Mouse (Mus musculus): ENCODE measurements around the gene Mbd3.

Gene Mbd3

DNA sequence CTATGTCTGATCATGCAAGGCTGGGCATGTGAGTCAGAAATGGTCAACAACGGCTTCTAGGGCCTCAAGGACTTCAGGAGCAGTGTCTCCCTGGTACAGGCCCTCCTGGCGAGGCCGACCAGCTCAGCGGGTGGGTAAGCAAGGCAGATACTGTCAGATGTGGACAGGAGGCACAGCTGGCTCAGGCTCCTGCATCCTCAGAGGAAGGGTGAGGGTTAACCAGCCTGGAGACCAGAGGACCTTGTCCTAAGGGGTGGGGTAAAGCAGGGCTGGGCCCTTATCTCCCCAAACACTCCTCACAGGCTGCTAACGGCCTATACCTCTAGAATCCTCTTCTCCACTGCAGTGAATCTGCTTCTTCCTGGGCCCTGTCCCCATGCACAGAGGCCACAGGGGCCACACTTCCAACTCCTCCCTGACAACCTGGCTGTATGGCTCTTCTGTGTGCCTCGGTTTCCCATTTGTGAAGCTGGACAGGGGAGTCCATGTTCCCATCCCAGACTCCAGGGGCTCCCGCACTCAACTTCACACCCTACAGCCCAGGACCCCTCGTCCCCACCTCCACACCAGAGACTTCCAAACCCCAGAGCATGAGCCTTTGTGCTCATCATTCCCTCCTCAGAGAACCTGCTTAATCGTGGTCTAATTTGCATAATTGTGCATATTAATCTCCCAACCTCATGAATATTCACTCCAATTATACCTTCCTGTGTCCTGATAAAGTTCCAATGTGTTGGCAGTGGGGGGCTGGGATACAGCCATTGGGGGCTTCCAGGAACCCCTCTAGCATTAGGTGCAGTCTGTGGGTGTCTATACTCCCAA is 22.5 kb upstream of the Mbd3 start:
- no peak for DNase-seq

DNA sequence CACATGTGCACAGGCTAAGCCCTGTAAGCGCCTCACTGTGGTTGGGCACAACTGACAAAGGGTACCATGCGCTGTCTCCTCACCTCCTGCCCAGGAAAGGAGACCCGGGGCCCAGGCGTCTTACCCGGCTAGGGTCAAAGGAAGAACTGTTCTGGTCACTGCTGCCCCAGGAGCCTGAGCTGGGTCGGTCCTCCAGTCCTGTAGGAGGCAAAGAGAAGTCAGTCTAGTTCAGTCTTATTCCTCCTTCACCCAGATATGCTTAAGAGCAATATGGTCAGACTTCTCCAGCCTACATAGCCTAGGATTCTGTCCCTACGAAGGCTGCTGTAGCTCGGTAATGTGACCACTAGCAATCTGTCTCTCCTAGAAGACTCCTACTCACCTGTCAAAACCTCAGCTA is 21.9 kb upstream of the Mbd3 start:
- DNase-seq = no peak

DNA sequence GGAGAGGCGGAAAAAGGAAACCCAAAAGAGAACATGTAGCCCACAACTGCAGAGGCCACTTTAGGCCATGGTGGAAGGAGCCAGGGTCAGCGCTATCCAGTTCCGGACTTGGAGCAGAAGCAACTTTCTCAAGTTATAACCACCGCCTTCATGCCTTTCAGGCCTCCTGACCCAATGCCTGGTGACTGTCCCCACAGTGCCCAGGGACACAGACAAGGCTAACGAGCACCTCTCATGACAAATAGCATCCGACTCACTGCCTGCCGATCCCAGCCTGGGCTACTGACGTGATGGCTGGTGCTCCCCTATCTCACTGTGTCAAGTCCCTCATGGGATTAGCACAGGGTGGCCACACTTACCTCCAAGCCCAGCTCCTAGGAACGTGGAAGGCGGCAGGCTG is 21.4 kb upstream of the Mbd3 start:
- DNase-seq = no peak

DNA sequence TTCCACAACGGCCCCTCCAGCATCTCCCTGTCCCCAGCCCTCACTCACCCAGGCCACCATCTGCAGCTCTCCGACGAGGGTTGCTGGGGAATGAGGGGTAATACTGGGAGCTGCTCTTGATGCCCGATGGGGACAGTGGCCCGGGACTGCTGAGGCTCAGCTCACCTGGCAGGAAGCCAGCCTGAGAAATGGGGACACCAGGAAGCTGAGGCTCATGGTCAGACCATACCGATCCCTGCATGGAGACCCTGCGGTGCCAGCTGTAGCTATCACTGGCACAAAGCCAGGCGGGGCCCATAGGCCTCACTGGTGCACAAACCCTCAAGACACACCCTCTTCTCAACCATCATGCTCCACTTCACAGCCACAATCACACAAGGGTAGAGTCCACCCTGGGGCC is 20.1 kb upstream of the Mbd3 start:
- DNase-seq = no peak

DNA sequence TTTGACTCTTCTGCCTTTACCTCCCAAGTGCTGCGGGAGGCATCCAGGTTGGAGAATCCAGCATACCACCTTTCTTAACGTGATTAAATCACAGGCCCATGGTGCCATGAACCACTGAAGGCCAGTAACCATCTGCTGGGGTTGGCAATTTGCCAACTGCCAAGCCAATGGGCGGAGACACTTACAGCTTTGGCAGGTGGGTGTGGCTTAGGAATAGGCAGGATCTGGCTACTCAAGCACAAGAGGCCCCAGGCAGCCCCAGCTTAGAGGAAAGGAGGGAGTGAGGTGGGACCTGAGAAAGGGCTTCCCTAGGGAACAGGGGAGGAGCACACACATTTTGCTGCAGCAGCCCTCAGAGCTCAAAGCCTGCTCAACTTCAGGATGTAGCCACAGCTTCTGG is 19.0 kb upstream of the Mbd3 start:
- DNase-seq = no peak

DNA sequence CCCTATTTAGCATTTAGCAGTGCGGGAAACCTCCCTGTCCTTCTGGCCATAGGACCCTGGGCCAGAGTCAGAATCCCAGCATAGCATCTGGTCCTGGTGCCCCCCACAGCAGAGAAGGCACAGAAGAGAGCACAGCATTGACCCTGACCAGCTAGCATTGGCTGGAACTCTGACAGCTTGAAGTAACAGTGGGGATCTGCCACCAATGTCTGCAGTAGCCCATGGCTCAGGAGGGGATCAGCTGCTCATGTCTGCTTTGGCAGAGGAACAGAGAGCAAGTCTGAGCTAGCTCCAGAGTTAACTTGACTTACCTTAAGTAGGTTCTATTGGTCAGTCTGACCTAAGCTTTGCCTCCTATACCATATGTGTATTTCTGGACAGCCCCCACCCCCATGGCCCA is 18.5 kb upstream of the Mbd3 start:
- no peak for DNase-seq

DNA sequence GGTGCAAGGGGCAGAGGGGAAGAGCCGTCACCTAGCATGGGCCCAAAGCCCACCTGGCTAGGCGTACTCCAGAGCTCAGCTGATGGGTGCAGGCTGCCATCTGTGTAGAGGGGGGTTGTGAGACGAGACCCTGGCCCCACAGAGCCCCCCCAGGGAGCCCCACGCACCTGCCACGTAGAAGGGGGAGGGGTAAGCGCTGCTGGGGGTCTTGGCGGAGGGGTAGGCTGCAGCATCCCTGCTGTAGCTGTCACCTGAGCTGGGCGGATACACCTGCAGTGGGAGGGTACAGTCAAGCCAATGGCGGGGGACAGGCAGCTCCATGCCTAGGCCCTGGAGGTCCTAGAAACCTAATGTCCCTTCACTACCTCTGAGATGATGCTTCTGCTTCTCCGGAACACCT is 18.0 kb upstream of the Mbd3 start:
- no peak for DNase-seq

DNA sequence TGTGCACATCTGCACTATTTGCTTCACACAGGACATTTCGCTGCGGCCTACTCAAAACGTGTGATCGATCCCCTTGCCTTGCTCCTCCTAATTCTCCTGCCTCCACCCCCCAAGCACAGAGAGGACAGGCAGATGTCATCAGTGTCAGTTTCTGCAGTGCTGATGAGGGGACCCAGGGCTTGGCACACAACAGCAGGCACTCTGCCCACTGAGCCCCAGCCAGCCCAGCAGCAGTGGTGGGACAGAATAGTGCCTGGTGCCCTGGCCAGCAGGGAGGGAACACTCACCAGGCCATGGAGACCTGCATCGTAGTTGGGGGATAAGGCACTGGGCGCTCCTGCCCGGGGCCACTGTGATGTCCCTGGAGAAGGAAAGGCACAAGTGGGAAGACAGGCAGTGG is 16.2 kb upstream of the Mbd3 start:
- no peak for DNase-seq

DNA sequence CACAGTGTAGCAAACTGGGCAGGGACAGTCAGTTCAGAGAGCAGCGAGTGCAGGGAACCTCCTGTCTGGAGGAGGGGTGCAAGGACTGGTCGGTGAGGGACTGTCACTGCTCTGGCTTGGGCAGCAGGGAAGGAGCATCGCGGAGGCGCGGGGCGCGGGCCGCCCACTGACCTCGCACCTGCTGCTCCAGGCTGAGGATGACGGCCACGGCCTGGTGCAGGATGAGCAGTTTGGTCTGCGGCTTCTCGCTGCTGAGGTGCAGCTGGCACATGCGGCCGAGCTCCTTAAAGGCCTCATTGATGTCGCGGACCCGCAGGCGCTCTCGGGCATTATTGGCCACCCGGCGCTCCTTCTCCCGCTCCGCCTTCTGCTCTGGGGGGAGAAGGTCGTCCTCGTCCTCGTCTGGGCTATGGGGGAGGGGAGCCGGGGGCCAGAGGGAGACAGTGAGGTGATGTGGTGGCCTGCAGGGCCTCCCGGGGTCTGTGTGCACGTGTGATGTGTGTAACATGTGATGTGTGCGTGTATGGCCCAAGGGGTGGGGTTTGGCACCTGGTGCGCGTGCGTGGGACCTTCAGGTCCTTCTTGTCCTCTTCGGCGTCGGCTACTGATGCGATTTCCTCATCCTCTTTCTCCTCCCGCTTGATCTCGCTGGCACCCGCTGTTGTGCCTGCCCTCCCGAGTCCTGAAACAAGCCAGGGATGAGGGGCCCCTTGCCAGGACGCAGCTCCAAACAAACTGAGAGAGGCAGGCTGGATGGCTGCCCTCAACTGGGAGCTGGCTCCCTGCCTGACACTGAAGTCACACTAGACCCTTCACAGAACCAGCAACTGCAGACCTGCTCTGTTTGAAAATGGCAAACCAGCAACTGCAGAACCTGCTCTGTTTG is 13.5 kb upstream of the Mbd3 start:
- DNase-seq = no peak

DNA sequence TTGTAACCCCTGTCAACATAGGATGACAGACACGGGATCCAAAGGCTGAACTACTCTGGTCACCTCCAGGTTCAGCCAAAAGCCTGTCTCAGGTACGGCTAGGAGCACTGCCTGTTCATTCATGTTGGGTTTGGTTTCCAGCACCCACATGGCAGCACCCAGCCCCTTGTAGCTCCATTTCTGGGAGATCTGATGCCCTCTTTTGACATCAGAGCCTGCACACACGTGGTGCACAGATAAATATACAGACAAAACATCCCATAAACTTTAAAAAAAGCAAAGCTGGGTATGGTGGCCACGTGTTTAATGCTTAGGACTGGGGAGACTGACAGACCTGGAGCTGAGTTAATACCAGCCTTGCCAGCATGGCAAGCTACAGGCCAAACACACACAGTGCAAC is 8.6 kb upstream of the Mbd3 start:
- DNase-seq = no peak

DNA sequence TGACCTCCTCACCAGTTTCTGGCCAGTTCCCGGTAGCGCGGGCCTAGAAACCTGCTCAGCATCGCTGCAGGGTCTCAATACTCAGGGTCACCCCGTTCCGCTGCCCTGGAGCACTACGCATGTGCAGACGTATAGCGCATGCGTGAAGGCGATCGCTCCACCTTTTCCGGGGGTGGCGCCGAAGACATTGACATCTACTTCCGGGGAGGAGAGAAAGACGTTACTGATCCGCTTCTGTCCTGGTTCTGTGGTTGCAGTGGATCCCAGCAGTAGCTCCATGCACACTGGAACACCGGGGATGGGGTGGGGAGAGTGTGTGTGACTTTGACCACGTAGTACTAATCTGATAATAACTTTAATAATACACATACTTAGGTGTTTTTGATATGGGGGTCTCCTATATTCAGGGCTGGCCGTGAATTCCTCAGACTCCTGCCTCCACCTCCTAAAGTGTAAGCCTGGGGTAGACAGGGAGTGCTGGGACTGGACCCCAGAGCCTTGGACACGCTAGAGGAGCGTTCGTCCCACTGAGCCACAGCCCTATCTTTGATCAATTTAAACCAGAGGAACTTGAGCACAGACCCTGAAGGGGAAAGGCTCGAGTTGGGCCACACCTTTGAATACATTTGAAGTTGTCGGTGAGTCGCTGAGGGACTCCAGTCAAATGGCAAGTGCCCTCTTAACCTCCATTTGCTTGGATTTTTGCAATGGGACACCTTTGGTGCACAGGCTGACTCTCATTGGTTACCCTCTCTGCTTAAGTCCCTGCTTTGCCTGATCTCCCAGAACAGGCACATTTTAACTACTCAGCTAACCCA is 7.5 kb upstream of the Mbd3 start, which contains the start of gene Uqcr11:
Gene Uqcr11 (minus strand): TSS at position 147 of the 818 bp plus-strand sequence.
- peak; percentile 92 for DNase-seq

DNA sequence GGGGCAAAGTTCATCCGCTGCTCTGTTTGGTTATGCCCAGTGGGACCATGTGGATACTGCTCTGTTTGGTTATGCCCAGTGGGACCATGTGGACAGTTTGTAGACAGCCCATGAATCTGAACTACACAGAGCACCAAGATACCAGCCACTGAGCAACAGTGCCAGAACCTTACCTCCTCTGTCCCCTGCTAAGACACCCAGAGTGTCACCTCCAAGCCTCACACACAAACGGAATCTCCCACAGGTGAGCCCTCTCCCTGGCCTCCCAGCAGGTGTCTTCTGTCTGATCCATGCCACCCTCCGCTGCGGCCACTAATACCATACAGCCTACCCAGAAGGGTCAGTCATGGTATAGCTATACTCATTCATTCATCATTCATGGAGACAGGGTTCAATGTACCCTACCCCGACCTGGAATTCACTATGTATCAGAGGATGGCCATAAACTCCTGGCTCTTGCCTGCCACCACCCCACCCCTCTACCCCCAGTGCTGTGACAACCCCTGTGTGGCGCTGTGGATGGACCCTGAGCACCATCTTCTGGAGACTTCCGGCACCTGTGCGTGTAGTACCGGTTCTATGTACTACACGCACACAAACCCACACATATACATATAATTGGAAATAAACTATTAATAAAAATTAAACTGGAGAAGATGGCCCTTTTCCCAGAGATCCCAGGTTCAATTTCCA is 6.3 kb upstream of the Mbd3 start:
- DNase-seq = no peak

DNA sequence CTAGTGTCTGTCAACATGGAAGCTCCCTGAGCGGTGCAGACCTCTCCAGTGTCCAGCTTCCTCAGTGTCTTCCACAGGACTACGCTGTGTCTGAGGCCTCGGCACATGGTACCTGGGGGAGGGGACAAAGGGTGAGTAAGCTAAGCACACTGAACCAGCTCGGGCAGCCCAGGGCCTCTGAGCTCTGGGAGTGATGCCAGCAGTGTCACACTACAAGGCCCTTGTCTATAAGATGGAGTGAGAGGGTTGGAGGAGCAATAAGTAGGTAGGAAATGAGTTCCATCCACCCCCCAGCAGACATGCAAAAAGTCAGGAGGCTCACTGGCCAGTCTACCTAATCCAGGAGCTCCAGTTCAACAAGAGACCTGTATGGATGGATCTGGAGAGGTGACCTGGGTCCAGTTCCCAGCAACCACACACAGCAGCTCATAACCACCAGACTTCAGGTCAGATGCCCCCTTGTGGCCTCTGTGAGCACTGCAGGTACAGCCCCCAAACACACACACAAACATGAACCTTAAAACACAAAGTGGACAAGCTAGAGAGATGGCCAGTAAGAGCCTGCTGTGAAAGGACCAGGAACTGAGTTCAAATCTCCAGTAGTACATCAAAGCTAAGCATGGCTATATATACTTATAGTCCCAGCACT is 3.8 kb upstream of the Mbd3 start:
- peak; percentile 32 for DNase-seq

DNA sequence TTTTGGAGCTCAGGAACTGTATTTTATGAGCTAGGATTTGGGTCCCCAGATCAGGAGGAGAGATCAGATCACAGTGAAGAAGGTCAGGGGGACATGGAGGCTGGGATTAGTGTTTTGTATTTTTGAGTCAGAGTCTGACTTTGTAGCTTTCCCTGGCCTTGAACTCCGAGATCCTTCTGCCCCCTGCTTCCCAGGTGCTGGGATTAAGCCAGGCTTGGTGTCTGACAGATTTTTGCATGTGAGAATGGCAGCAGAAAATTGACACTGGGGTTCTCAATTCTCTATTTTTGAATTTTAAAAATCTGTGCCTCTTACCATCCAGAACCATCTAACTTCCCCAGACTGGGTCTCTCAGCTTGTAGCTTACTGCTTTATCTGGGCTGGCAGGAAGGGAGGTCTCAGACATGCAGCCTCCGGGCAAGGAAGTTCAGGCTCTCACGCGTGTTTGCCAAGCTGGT is 1.4 kb upstream of the Mbd3 start:
- DNase-seq = no peak

DNA sequence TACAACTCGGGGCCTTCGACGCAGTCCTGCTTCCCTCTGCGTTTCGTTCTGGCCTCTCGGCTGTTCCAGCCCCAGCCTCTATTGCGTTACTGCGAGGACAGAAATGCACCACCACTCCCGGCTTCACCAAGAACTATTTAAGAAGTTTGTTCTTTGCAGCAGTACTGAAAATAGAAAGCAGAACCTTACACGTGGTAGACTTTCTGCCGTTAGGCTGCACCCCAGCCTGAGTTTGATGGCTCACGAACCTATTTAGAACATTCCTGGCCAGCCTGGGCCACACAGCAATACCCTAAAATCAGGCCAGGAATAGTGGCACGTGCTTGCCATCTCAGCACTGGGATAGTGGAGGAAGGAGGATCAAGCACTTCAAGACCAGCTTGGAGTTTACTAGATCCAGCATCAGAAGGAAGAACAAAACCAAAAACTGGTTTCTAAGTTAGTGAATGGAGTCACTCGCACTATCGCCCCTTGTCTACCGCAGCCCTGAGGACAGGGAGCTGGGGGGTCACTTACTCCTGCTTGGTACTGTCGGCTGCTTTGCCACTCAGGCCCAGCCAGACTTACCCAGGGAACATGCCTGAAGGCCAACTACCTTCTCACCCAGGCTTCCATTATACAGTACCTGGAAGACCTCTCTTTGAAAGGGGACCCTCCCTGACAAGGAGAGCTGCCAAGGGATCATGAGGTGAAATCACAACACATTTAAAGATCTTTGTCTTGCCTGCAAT is 788 bp upstream of the Mbd3 start:
- no peak for DNase-seq

DNA sequence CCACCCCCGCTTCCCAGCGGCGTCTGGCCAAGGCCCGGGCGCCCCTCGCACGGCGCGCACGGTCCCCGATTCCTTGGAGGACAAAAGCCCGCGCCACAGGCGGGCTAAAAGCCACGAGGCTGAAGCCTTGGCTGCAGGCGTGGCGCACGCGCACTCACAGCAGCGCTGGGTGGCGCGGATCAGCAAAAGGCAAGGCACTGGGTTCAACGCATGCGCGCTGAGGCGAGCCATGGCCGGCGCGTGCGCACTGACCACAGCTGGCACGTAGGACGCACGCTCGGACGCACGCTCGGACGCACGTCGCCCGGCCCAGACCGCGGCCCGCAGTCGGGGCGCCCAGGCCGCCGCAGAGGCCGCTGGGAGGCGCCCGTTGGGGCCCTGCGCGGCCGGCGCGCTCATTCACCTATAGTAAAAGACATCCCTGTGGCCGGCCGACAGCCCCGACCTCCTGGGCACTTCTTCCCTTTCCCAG is 595 bp downstream of the Mbd3 start:
- DNase-seq = peak; percentile 97

DNA sequence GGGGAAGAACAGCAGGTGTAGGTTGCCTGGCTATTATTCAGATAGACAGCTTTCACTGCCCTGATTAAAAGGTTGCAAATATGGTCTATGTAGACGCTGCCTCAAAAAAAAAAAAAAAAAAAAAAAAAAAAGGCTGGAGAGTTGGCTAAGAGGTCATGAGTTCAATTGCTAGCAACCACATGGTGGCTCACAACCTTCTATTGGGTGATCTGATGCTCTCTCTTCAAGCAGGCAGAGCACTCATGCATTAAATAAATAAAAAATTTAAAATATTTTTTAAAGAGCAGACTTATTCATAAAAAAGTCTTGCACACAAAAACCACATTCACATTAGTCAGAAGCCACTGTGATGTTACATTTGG is 1.2 kb downstream of the Mbd3 start:
- no peak for DNase-seq

DNA sequence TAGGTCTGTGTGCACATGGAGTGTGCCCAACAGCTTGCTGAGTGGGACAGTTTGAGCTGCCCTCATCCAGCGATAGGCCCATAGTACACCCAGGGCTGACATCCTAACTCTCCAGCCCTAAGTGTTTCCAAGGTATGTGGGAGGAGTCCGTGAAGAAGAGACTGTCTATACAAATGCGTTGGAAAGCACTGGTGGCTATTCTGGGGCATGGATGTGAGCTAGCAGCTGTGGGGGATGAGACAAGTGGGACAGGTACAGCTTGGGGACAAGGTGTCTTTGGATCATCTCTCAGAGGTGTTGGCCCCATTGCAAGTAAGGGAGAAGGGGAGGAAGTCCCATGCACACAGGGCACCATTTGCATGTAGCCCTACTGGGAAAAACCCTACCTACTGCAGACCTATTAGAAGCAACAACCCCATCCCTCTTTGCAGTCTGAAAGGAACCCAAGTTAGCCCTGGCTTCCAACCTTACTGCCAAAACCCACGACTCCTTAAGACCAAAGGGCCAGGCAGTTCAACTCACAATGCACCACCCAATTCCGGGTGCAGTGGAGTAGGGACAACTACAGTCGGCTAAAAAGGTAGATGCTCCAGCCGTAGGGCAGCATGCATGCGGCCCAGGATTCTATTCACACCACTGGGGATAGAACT is 1.7 kb downstream of the Mbd3 start:
- no peak for DNase-seq

DNA sequence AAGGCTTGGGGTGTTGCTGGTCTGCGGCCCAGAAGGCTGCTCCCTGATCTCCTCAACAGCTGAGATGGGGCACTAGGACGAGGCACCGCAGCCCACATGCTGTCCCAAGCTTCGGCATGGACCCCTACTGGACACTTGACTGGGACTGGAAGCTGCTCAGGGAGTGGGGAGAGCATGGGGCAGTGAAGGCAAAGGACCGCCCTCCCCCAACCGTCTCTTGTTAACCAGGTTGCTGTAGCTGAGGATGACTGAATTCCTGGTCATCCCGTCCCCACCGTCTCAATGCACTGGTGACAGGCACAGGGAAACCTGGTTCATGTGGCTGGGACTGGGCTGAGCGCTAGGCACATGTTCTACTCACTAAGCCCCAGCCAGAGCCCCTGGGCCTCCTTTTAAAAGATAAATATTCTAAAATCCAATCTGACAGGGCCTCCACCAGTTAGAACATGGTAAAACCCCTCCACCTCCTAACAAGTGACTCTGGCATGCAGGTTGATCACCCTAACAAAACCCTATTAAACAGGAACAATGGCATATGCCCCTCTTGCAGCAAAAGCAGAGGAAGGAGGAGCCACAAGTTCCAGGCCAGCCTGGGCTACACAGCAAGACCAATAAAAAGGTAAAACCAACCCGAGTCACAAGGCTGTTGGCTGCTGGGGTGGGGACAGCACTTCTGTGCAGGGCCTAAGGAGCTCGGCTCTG is 2.4 kb downstream of the Mbd3 start:
- DNase-seq = no peak

DNA sequence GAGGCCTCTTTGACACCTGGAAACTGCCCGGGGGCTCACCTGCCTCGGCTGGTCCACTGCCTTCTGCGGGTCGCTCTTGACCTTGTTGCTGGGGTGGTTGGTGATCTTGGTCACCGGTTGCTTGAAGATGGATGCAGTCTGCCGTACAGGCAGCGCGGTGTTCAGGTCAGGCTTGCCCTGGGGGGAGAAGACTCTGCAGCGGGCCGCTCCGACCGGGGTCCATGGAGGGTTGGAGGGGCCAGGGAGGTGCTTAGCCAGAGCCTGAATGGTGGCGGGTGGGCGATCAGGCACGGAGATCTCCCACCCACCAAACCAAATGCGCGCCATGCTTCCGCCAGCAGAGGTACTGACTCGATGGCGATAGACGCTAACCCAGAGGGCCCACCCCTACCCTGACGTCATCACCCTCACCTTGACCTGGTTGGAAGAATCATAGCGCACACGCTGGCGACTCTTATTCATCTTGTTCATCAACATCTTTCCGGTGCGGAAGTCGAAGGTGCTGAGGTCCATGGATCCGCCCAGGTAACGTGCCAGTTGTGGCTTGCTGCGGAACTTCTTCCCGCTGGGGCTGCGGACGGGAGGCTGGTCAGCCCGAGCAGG is 4.2 kb downstream of the Mbd3 start:
- DNase-seq = no peak
